Mouse (Mus musculus): ENCODE measurements at regions not wholly inside any gene's neighbourhood (a gene's known extent, or its start where the extent isn't known, plus 50 kb on each side); places are given as distances from the start of the nearest gene placed in this dataset.
A peak's percentile ranks its signal among the peaks of the same experiment; 100 is the strongest.

- DNase-seq: peak; percentile 1
Observed at GRCm38 (mm10) chrX:37753474-37753873, 51.2 kb upstream of the Rhox5 start.

GRCm38 (mm10) chrX:37754385-37754784, 50.3 kb upstream of the Rhox5 start:
- no peak for DNase-seq
